Mouse (Mus musculus) C2C12 (cell line): ENCODE results near the gene Klhl3. TPM values are rescaled to one million over a fixed set of nuclear protein-coding genes. Genes with fewer than 3 reads are reported as not detected.

Source experiments
- H3K27me3 ChIP-seq: one replicate; pipeline ENCODE4 v1.6.1; 2011; ENCODE audit not compliant: control insufficient read depth, insufficient read depth, insufficient read length
- H3K36me3 ChIP-seq: one replicate; pipeline ENCODE4 v1.6.1; 2011; ENCODE audit not compliant: control insufficient read depth, insufficient read depth
- H3K4me3 ChIP-seq: one replicate; pipeline ENCODE4 v1.5.1; 2011; ENCODE audit warnings: mild to moderate bottlenecking, control low read depth; ENCODE audit not compliant: poor library complexity, insufficient read depth, severe bottlenecking
- H3K79me2 ChIP-seq: one replicate; pipeline ENCODE4 v1.6.1; 2011; ENCODE audit not compliant: control insufficient read depth, insufficient read depth
- H3K79me3 ChIP-seq: one replicate; pipeline ENCODE4 v1.6.1; 2011; ENCODE audit warnings: low read depth, control low read depth
- H3ac ChIP-seq: one replicate; pipeline ENCODE3; 2011; ENCODE audit warnings: low read depth; ENCODE audit not compliant: control insufficient read depth, insufficient read length
- CEBPB ChIP-seq: IDR thresholded peaks from one replicate; pipeline ENCODE4 v1.6.1; 2011; ENCODE audit warnings: low read depth, mild to moderate bottlenecking, control low read depth, moderate library complexity
- CTCF ChIP-seq: IDR thresholded peaks from one replicate; pipeline ENCODE4 v1.5.1; 2011; ENCODE audit not compliant: control insufficient read depth, insufficient read depth, insufficient read length
- FOSL1 ChIP-seq: IDR thresholded peaks from one replicate; pipeline ENCODE4 v1.8.0; 2011; ENCODE audit warnings: mild to moderate bottlenecking, low read length; ENCODE audit not compliant: poor library complexity, insufficient read depth, severe bottlenecking
- MAX ChIP-seq: IDR thresholded peaks from one replicate; pipeline ENCODE4 v1.6.1; 2011; ENCODE audit warnings: mild to moderate bottlenecking, control low read depth
- MYOD1 ChIP-seq: IDR thresholded peaks from one replicate; pipeline ENCODE4 v1.6.1; 2011; ENCODE audit warnings: low read depth; ENCODE audit not compliant: control insufficient read depth, insufficient read length
- MYOG ChIP-seq: IDR thresholded peaks from one replicate; pipeline ENCODE4 v1.6.1; 2011; ENCODE audit not compliant: control insufficient read depth, insufficient read length; ENCODE audit errors: extremely low read depth
- USF1 ChIP-seq: IDR thresholded peaks from one replicate; pipeline ENCODE4 v1.6.1; 2011; ENCODE audit warnings: low read depth, mild to moderate bottlenecking, control low read depth, moderate library complexity
- polyA plus RNA-seq: library from polyadenylated mRNA; unstranded; fragments of >200 nt; fragmentation: generic; extraction: Trizol; gene quantifications from one replicate; pipeline ENCODE4 v1.2.1, GENCODE M21; 2012; ENCODE audit warnings: missing spikeins

The Klhl3 gene
- polyA plus RNA-seq, 1 experiment = 0.01 TPM

- H3K4me3 ChIP-seq = peak overlapping the region; percentile 66
- TF ChIP-seq MYOG (no peak), USF1 (no peak), CEBPB (no peak), FOSL1 (no peak), CTCF (no peak), MYOD1 (no peak), MAX (no peak)
- peak overlapping the region; percentile 100 for H3ac ChIP-seq
- H3K79me2 ChIP-seq = peaks cover 30% of the 10 kb centered on the region
- H3K27me3 ChIP-seq = no peaks in the 10 kb centered on the region
- peaks cover 21% of the 10 kb centered on the region for H3K79me3 ChIP-seq
- H3K36me3 ChIP-seq = peaks cover 15% of the 10 kb centered on the region
Observed at GRCm38 (mm10) chr13:58126862-58127765, 13.7 kb upstream of the Klhl3 start.

GRCm38 (mm10) chr13:58126126-58126525 lies 12.7 kb upstream of the Klhl3 start:
- peaks cover 30% of the 10 kb centered on the region for H3K79me2 ChIP-seq
- H3ac ChIP-seq = no peak overlapping the region
- TF ChIP-seq MAX (no peak), CEBPB (no peak), CTCF (no peak), MYOD1 (no peak), FOSL1 (no peak), MYOG (no peak), USF1 (no peak)

GRCm38 (mm10) chr13:58124989-58125388 lies 11.6 kb upstream of the Klhl3 start:
- H3ac ChIP-seq = no peak overlapping the region
- no peaks in the 10 kb centered on the region for H3K27me3 ChIP-seq
- peaks cover 21% of the 10 kb centered on the region for H3K79me3 ChIP-seq
- H3K36me3 ChIP-seq = peaks cover 15% of the 10 kb centered on the region
- H3K79me2 ChIP-seq = peaks cover 30% of the 10 kb centered on the region
- no peak overlapping the region for H3K4me3 ChIP-seq
- TF ChIP-seq MAX = no peak
- TF ChIP-seq USF1 = no peak
- no peak for TF ChIP-seq FOSL1
- TF ChIP-seq MYOD1 = no peak
- TF ChIP-seq CTCF = no peak
- TF ChIP-seq MYOG = no peak
- no peak for TF ChIP-seq CEBPB

More at GRCm38 (mm10) chr13:58126126-58126525, 12.7 kb upstream of the Klhl3 start:
- H3K36me3 ChIP-seq = peaks cover 15% of the 10 kb centered on the region
- H3K27me3 ChIP-seq = no peaks in the 10 kb centered on the region
- H3K79me3 ChIP-seq = peaks cover 21% of the 10 kb centered on the region
- H3K4me3 ChIP-seq = peak overlapping the region; percentile 66

GRCm38 (mm10) chr13:58124278-58124677 lies 10.9 kb upstream of the Klhl3 start:
- peaks cover 21% of the 10 kb centered on the region for H3K79me3 ChIP-seq
- no peak overlapping the region for H3K4me3 ChIP-seq
- TF ChIP-seq CTCF (no peak), MAX (no peak), MYOG (no peak), CEBPB (no peak), USF1 (no peak), MYOD1 (no peak), FOSL1 (no peak)
- H3K36me3 ChIP-seq = peaks cover 15% of the 10 kb centered on the region
- H3ac ChIP-seq = no peak overlapping the region
- H3K79me2 ChIP-seq = peaks cover 30% of the 10 kb centered on the region
- H3K27me3 ChIP-seq = no peaks in the 10 kb centered on the region

GRCm38 (mm10) chr13:58123381-58123780 lies 10.0 kb upstream of the Klhl3 start:
- no peaks in the 10 kb centered on the region for H3K27me3 ChIP-seq
- TF ChIP-seq FOSL1 (no peak), MYOD1 (no peak), USF1 (no peak), CEBPB (no peak), MAX (no peak), CTCF (no peak), MYOG (no peak)
- H3K4me3 ChIP-seq = no peak overlapping the region
- H3K79me3 ChIP-seq = peaks cover 21% of the 10 kb centered on the region
- H3K36me3 ChIP-seq = peaks cover 15% of the 10 kb centered on the region
- H3ac ChIP-seq = no peak overlapping the region
- peaks cover 30% of the 10 kb centered on the region for H3K79me2 ChIP-seq
